Mouse (Mus musculus) stomach, embryonic 14.5 days (tissue): ENCODE results near the gene Slc5a10. TPM values are rescaled to one million over a fixed set of nuclear protein-coding genes. Genes with fewer than 3 reads are reported as not detected.

Experiments used
- ATAC-seq: fragments of 200-750 bp; cut with Nextera tagmentation; 2 replicates; pipeline ENCODE4 v1.8.0; 2017; ENCODE audit warnings: low read depth, moderate TSS enrichment; ENCODE audit not compliant: insufficient number of reproducible peaks, insufficient read depth, low FRiP score
- H3K27ac ChIP-seq: fragments of 300-500 bp; sonication (generic); 2 replicates; pipeline ENCODE4 v1.5.1; 2014; ENCODE audit warnings: mild to moderate bottlenecking, low read length, moderate library complexity, mixed read lengths
- H3K27me3 ChIP-seq: fragments of 300-500 bp; sonication (generic); 2 replicates; pipeline ENCODE4 v1.6.1; 2014; ENCODE audit warnings: low read length, control low read depth, mixed read lengths; ENCODE audit not compliant: control insufficient read depth, insufficient read depth
- H3K36me3 ChIP-seq: fragments of 300-500 bp; sonication (generic); 2 replicates; pipeline ENCODE4 v1.6.1; 2014; ENCODE audit warnings: mild to moderate bottlenecking, control low read depth, low read length, moderate library complexity, mixed read lengths; ENCODE audit not compliant: control insufficient read depth, insufficient read depth
- H3K4me1 ChIP-seq: fragments of 300-500 bp; sonication (generic); 2 replicates; pipeline ENCODE4 v1.6.1; 2014; ENCODE audit warnings: low read length, control low read depth, mixed read lengths; ENCODE audit not compliant: control insufficient read depth, insufficient read depth
- H3K4me2 ChIP-seq: fragments of 300-500 bp; sonication (generic); replicated peaks from 2 replicates; pipeline ENCODE4 v1.6.1; 2014; ENCODE audit warnings: low read depth, low read length, control low read depth
- H3K4me3 ChIP-seq: fragments of 300-500 bp; sonication (generic); 2 replicates; pipeline ENCODE4 v1.5.1; 2014; ENCODE audit warnings: low read depth, low read length, control low read depth
- H3K9ac ChIP-seq: fragments of 300-500 bp; sonication (generic); replicated peaks from 2 replicates; pipeline ENCODE4 v1.6.1; 2014; ENCODE audit warnings: low read depth, mild to moderate bottlenecking, control low read depth, low read length, moderate library complexity, mixed read lengths
- H3K9me3 ChIP-seq: fragments of 300-500 bp; sonication (generic); 2 replicates; pipeline ENCODE4 v1.6.1; 2016; ENCODE audit warnings: low read depth, low read length, control low read depth; ENCODE audit not compliant: control insufficient read depth
- WGBS: fragments of 180-500 bp; shearing (Covaris S2); extraction: QIAGEN DNeasy Blood & Tissue Kit; methylation state at CpG from one replicate; pipeline ENCODE4 v1.1.7; 2014; 5-methylcytosine and 5-hydroxymethylcytosine counted together
- polyA plus RNA-seq: library from polyadenylated mRNA; unstranded; fragments of >200 nt; fragmentation: Nextera tagmentation; extraction: Ambion mirVana; gene quantifications from 2 replicates; pipeline ENCODE4 v1.2.1, GENCODE M21; 2014

The Slc5a10 gene
- polyA plus RNA-seq, 1 experiment from 2014 or later: not detected

DNA sequence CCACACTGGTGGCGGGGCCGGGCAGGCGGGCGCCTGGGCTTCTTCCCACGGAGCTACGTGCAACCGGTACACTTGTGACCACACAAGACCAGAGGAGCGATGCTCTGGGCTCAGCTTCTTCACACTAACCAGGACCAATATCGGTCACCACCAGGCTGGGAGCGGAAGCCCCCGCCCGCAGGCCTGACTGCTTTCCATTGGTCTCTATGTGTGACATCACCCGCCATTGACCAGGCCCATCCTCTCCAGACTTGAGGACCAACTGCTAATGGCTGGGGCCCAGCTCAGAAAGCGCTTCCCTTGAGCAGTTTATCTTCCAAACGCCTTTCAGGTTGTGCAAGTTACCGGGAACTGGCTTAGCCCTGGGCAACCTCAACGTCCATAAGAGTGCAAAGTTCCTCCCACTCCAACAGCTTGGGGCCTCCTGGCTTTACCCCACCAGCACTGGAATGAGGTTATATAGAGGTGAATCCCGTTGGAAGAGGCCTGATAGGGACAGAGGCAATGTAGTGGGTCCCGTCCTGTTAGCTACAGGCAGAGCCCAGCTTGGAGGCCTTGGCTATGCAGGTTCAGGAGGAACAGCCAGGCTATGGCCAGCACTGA lies 48.7 kb downstream of the Slc5a10 start:
- Histone ChIP-seq H3K4me1 (peaks cover 9% of the 10 kb centered on the region), H3K27me3 (no peaks in the 10 kb centered on the region), H3K9me3 (no peaks in the 10 kb centered on the region), H3K27ac (no peak overlapping the region), H3K4me3 (no peak overlapping the region), H3K36me3 (no peaks in the 10 kb centered on the region), H3K9ac (no peak overlapping the region), H3K4me2 (no peak overlapping the region)
- 51% methylated on average over 19 of the region's 19 CpGs for whole genome bisulfite sequencing
- no peak for ATAC-seq

GRCm38 (mm10) chr11:61669492-61670490 lies 50.8 kb downstream of the Slc5a10 start:
- Histone ChIP-seq H3K36me3 (no peaks in the 10 kb centered on the region), H3K4me3 (no peak overlapping the region), H3K27ac (no peak overlapping the region), H3K9me3 (no peaks in the 10 kb centered on the region), H3K4me2 (no peak overlapping the region), H3K27me3 (no peaks in the 10 kb centered on the region), H3K4me1 (peaks cover 9% of the 10 kb centered on the region), H3K9ac (no peak overlapping the region)
- 62% methylated on average over 14 of the region's 14 CpGs for WGBS
- no peak for ATAC-seq

- ATAC-seq: no peak
- Histone ChIP-seq H3K4me3 (no peak overlapping the region), H3K9me3 (no peaks in the 10 kb centered on the region), H3K9ac (no peak overlapping the region), H3K4me1 (0 out of 2 replicates have a peak, but pooled peaks cover 4% of the 10 kb centered on the region), H3K36me3 (no peaks in the 10 kb centered on the region), H3K27me3 (no peaks in the 10 kb centered on the region), H3K27ac (no peak overlapping the region), H3K4me2 (no peak overlapping the region)
- 76% methylated on average over 5 of the region's 5 CpGs for WGBS
Measured at GRCm38 (mm10) chr11:61667782-61668181, 52.8 kb downstream of the Slc5a10 start.

GRCm38 (mm10) chr11:61667248-61667647 lies 53.4 kb downstream of the Slc5a10 start:
- H3K4me3 ChIP-seq: no peak overlapping the region
- H3K4me1 ChIP-seq: 0 out of 2 replicates have a peak, but pooled peaks cover 4% of the 10 kb centered on the region
- H3K9ac ChIP-seq: no peak overlapping the region
- WGBS: 79% methylated on average over 5 of the region's 5 CpGs
- no peak overlapping the region for H3K4me2 ChIP-seq
- no peaks in the 10 kb centered on the region for H3K36me3 ChIP-seq
- no peak for ATAC-seq
- H3K27ac ChIP-seq: no peak overlapping the region
- H3K9me3 ChIP-seq: no peaks in the 10 kb centered on the region
- no peaks in the 10 kb centered on the region for H3K27me3 ChIP-seq

DNA sequence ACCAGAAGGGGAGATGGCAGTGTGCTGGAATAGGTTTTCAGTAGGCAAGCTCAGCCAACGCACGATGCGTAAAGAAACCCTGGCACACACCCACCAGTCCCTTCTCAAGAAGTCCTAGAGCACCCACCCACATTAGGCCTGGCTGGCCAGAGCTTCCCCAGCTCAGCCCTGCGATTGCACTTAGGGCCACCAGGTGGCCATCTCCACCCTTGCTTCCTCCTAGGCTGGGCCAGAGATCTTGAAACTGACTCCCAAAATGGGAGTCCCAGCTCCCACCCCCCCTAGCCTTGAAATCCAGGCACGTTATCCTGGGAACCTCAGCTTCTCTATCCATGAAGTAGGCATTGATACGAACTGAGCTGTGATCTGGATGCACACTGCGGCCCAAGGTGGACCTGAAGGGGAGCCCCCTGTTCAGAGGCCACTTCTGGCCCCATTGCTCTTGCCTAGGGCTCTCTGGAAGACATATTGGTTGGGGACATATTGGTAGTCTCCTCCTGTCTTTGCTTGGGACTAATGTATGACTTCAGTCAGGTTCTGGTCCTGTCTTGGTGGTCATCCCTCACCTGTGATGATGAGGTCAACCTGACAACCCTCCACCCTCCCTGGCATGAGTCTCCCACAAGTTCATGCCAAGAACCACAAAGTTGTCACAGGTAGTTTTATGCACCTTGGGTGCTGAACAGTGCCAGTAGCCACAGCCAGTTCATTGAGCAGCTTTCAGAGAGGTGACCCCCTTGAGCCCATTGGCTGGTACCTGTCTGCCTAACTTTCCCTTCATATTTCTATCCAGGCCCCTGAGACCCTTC lies 54.4 kb downstream of the Slc5a10 start:
- Histone ChIP-seq H3K4me2 (no peak overlapping the region), H3K27me3 (no peaks in the 10 kb centered on the region), H3K27ac (no peak overlapping the region), H3K9ac (no peak overlapping the region), H3K9me3 (no peaks in the 10 kb centered on the region), H3K36me3 (no peaks in the 10 kb centered on the region), H3K4me1 (no peaks in the 10 kb centered on the region), H3K4me3 (no peak overlapping the region)
- ATAC-seq: no peak
- WGBS: 35% methylated on average over 7 of the region's 7 CpGs

DNA sequence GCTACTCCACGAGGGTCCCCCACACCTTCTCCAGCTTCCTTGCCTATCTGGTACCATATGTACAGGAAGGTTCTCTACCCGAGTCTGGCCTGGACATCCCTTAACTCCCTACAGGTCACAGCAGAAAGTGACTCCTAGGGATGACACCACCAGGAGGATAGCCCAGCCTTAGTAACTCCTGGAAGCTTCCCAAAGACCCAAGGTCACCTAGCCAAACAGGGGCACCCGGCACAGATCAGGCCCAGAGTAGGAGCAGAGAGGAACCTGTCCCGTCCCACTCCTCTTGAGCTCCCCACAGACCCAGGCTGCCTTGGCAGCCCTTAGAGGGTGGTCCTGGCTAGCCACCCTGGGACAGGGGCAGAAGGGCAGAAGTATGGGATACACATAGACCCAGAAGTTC lies 55.2 kb downstream of the Slc5a10 start:
- Histone ChIP-seq H3K9ac (no peak overlapping the region), H3K4me3 (no peak overlapping the region), H3K27me3 (no peaks in the 10 kb centered on the region), H3K9me3 (no peaks in the 10 kb centered on the region), H3K27ac (no peak overlapping the region), H3K4me1 (no peaks in the 10 kb centered on the region), H3K4me2 (no peak overlapping the region), H3K36me3 (no peaks in the 10 kb centered on the region)
- ATAC-seq: no peak
- 76% methylated on average over 4 of the region's 4 CpGs for WGBS

DNA sequence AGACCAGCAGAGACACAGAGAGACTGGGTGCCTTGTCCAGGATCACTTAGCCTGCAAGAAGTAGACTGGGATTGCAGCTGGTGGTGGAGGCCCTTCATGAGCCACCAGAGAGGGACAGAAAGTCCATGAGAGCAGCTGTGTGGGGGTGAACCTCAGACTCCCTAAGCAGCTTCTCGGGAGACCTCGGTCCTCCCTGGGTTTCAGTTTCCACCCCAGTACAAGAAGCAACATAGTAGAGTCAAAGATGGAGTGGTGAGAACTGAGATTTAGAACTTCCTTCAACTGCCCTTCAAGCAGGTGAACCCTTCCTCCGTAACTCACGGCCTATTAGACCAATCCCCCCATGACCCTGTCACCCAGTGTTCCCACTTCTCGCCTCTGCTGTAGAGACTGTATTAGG lies 58.4 kb downstream of the Slc5a10 start:
- no peaks in the 10 kb centered on the region for H3K4me1 ChIP-seq
- ATAC-seq: no peak
- 86% methylated on average over 5 of the region's 5 CpGs for WGBS

DNA sequence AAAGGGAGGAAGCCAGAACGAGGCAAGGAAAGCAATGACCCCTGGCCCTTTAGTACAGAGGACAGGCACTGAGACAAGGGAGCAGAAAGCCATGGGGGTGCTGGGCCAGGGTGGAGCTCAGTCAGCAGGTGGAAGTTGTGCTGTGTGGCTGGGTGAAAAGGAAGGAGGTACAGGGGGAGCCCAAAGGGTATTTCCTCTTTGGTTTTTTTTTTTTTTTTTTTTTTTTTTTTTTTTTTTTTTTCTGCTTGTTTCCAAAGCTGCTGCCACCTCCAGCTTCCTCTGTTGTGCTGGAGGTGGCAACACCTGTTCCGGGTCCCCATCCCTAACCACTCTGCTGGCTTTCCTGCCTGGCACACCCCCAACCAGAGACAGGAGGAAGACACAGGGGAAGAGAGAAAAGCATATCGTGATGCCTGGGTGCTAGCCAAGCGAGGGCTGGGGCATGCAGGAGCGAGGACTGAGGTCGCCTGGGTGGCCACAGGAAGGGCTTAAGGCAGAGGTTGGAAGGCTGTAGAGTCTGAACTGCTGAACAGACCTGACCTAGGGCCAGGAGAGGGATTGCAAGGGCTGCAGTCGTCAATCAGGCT lies 59.7 kb downstream of the Slc5a10 start:
- H3K9ac ChIP-seq: no peak overlapping the region
- WGBS: 69% methylated on average over 7 of the region's 7 CpGs
- H3K4me3 ChIP-seq: no peak overlapping the region
- H3K4me2 ChIP-seq: no peak overlapping the region
- no peaks in the 10 kb centered on the region for H3K4me1 ChIP-seq
- H3K36me3 ChIP-seq: no peaks in the 10 kb centered on the region
- H3K27me3 ChIP-seq: no peaks in the 10 kb centered on the region
- no peak overlapping the region for H3K27ac ChIP-seq
- no peaks in the 10 kb centered on the region for H3K9me3 ChIP-seq
- no peak for ATAC-seq

More for the DNA sequence above, 58.4 kb downstream of the Slc5a10 start:
- Histone ChIP-seq H3K9ac (no peak overlapping the region), H3K27me3 (no peaks in the 10 kb centered on the region), H3K27ac (no peak overlapping the region), H3K4me2 (no peak overlapping the region), H3K36me3 (no peaks in the 10 kb centered on the region), H3K9me3 (no peaks in the 10 kb centered on the region), H3K4me3 (no peak overlapping the region)
